Mouse (Mus musculus): ENCODE data around the gene Utp20. TPM values are rescaled to one million over a fixed set of nuclear protein-coding genes. Genes with fewer than 3 reads are reported as not detected.
A peak's percentile ranks its signal among the peaks of the same experiment; 100 is the strongest.
"Not testable (repeated sequence)": the region's sequence is repeated elsewhere in the genome, so short reads cannot be mapped to it uniquely, and the experiment has no call there.

Gene Utp20
- polyA plus RNA-seq, 1 experiment from 2014 or later, result 26.3 TPM

DNA sequence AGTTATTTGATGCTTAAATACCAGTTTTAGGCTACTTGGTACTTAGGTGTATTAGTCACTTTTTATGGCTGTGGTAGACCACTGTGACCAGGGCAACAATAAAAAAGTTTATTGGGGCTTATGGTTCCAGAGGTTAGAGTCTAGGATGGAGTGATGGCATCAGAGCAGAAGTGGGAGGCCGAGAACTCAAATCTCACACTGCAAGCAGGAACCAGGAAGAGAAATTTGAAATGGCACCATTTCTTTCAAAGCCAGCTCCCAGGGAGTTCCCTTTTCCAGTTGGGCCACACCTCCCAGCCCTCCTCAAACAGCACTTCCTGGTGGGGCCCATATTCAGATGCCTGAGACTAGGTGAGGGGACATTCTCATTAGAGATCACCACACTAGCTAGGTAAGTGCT, 86.8 kb downstream of the Utp20 start:
- ATAC-seq (no peak), DNase-seq (ENCODE audit: low read depth, low spot score) (no peak)
- no peaks in the 10 kb centered on the region for H3K27me3 ChIP-seq
- in situ Hi-C loops (cut with MboI; ENCODE audit: low pct_unique_long_range_greater_than_20kb), result no loop called here
- CTCF ChIA-PET, result interaction anchor here (0.8 kb wide), 1 partner anchor 10 kb away, joined by 5 read pairs; no protein-coding TSS in a partner anchor
- no peak for TF ChIP-seq CTCF (IDR thresholded peaks at IDR 0.05)
- POLR2A ChIA-PET, result interaction anchor here (0.7 kb wide), 1 partner anchor 15 kb away, joined by 7 read pairs; no protein-coding TSS in a partner anchor

DNA sequence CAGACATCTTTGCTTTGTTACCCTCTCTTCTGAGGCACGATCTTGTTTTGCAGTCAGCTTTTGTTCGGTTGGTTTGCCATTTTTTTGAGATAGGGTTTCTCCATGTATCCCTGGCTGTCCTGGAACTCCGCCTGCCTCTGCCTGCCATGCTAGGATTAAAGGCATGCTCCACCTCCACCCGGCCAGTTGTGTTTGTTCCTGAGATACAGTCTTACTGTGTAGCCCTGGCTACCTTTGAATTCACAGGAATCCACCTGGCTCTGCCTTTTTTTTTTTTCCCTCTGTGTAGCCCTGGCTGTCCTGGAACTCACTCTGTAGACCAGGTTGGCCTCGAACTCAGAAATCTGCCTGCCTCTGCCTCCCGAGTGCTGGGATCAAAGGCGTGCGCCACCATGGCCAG, 87.5 kb downstream of the Utp20 start:
- POLR2A ChIA-PET, result interaction anchor here (0.7 kb wide), 1 partner anchor 14 kb away, joined by 7 read pairs; no protein-coding TSS in a partner anchor
- CTCF ChIA-PET, result interaction anchor here (0.8 kb wide), 1 partner anchor 11 kb away, joined by 5 read pairs; no protein-coding TSS in a partner anchor
- in situ Hi-C loops (cut with MboI; ENCODE audit: low pct_unique_long_range_greater_than_20kb); DNase-seq (ENCODE audit: low read depth, low spot score); H3K27me3 ChIP-seq; ATAC-seq: not testable (repeated sequence)

DNA sequence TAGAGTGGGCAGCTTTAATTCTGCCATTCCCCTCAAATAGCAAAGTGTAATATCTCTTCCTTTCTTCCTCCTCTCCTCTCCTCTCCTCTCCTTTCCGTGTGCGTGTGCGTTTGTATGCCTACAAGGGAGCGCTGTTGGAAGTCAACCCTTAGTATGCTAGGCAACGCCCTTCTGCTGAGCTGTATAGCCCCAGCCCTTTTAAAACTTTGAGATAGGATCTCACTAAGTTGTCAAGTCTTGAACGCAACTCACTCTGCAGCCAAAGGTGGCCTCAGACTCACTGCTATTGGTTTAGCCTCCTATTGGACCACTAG, 94.3 kb downstream of the Utp20 start:
- in situ Hi-C loops (cut with MboI; ENCODE audit: low pct_unique_long_range_greater_than_20kb), result no loop called here
- POLR2A ChIA-PET, result no interaction called here

DNA sequence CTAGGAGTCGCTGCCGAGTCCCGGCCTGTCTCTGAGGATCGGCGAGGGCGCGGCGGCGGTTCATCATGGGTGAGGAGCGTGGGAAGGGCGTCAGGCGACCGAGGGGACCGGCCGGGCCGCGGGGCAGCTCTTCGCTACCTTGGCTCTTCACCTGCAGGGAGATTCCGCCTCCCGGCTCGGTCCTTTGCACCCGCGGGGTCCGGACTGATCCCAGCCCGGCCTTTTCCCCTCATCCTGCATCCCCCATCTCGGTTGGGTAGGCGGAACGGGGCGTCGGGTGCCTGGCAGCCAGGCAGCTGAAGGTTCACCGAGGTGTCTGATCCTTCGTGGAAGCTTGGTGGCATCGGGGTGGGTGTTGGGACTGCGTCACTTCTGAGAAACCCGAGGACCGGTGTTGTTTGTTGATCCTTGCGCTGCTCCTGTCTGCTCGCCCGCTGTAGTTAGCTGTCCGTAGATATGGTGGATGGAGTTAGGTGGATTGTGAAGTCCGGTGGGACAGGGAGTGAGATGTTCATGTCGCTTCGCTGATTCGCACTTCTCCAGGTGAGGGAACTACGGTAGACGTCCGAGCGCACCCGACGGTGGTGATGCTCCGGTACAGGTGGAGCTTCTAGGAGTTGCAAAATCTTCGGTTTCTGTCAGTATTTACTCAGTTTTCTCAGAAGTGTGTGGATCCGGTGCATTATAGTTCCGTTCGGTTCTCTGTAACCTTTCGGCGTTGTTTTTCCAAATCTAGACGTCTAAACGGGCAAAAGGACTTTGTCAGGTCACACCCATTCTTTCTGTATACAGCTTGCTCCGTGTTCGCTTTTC, 94.9 kb downstream of the Utp20 start:
- DNase-seq (ENCODE audit: low read depth, low spot score), result no peak
- ChIA-PET CTCF (no interaction called here), POLR2A (interaction anchor here (0.6 to 0.7 kb wide), 2 partner anchors 204 to 228 kb away, joined by 3 read pairs; no protein-coding TSS in a partner anchor)
- no peak for TF ChIP-seq CTCF (IDR thresholded peaks at IDR 0.05)
- in situ Hi-C loops (cut with MboI; ENCODE audit: low pct_unique_long_range_greater_than_20kb), result no loop called here
- no peaks in the 10 kb centered on the region for H3K27me3 ChIP-seq
- peak; percentile 23 for ATAC-seq

More for the DNA sequence above, 94.3 kb downstream of the Utp20 start:
- TF ChIP-seq CTCF (IDR thresholded peaks at IDR 0.05), result no peak
- ATAC-seq (no peak), DNase-seq (ENCODE audit: low read depth, low spot score) (no peak)
- no peaks in the 10 kb centered on the region for H3K27me3 ChIP-seq
- CTCF ChIA-PET, result no interaction called here

DNA sequence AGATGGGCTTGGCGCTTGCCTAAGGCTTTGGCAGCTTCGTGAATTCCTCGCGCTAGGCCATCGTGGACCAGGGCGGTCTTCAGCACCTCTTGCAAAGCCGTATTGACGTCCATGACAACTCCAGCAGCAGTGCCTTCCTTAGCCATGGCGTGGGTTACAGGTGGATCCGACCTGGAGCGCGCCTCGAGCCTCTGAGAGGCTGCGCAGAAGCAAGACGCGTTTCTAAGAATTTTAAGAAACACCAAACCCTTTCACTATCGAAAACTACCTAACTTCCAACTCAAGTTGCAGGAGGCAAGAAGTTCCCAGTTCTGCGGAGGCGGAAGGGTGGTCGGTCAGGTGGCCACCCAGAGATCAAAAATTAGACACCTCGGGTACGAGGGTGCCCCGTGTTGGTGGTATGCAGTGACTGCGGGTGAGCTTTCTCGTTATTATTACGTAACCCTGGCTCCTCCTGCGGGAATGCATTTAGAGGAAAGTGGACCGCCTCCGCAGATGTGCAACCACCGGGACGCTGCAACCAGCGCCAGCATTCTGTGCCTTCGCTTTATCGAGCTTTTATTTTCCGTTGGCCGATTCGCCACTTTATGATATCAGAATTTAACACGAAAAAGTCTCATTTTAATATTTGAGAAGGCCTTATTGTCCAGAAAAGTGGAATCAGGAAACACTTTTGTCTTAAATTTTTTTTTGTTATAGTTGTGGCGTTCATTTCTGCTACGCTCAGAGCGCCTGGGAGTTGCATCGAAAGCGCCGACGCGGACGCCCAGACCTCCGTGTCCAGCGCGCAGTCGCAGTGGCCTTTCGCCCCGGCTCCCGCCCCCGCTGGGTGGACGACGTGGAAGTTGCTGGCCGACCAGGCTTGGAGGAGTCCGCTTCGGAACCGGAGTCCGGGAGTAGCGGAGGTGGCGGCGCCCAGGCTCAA, 95.8 kb downstream of the Utp20 start, which contains the start of gene Arl1:
Gene Arl1 (plus strand): TSS at position 288 of the 925 bp plus-strand sequence.
- DNase-seq (ENCODE audit: low read depth, low spot score) (peak; percentile 89), ATAC-seq (peak; percentile 94)
- TF ChIP-seq CTCF (IDR thresholded peaks at IDR 0.05), result no peak
- in situ Hi-C loops (cut with MboI; ENCODE audit: low pct_unique_long_range_greater_than_20kb), result no loop called here
- CTCF ChIA-PET, result no interaction called here
- POLR2A ChIA-PET, result interaction anchor here (0.6 to 0.7 kb wide), 4 partner anchors 94 to 1908 kb away, joined by 3 to 5 read pairs (median 4); no protein-coding TSS in a partner anchor
- no peaks in the 10 kb centered on the region for H3K27me3 ChIP-seq

DNA sequence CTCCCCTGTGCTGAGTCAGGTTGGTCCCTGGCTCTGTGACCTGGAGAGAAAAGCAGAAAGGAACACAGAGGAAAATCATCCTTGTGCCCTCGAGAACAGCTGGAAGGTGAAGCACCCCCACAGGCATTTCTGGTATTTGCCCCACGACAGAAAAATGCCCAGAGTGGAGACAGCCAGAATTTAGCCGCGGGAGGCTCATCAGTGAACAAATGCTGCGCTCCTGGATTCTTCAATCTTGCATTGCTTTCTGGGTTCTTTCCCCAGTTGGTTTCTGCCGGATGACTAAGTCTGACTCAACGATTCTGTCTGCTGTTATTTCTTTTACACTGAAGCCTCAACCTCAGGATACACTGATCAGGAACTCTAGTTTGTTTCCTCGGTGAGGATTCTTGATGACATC, 98.4 kb downstream of the Utp20 start:
- H3K27me3 ChIP-seq, result no peaks in the 10 kb centered on the region
- DNase-seq (ENCODE audit: low read depth, low spot score), result no peak
- in situ Hi-C loops (cut with MboI; ENCODE audit: low pct_unique_long_range_greater_than_20kb), result loop anchor here (5.0 kb wide), 1 partner anchor 351 kb away; the partner anchor contains the start of genes Dram1 and Gnptab
- ATAC-seq, result no peak
- TF ChIP-seq CTCF (IDR thresholded peaks at IDR 0.05), result no peak
- ChIA-PET CTCF (interaction anchor here (1.3 kb wide), 1 partner anchor 14 kb away, joined by 3 read pairs; no protein-coding TSS in a partner anchor), POLR2A (no interaction called here)

DNA sequence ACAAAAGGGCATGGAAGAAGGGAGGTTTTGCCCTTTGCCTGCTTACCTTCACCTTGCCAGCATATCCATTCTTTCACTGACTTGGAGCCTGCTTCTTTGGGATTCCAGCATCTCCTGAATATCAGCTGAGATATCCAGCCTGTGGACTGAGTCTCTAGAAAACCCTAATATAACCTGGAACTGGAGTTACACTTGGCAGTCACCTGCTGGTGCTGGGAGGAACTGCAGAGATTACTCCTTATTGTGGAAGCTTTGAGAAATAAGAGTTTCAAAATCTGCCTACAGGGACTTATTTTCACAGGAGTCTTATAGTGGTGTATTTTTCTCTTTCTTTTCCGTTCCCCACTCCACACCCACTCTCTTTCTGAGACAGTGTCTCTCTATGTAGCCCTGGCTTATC, 99.5 kb downstream of the Utp20 start:
- peak; percentile 65 for TF ChIP-seq CTCF (IDR thresholded peaks at IDR 0.05)
- in situ Hi-C loops (cut with MboI; ENCODE audit: low pct_unique_long_range_greater_than_20kb), result loop anchor here (5.0 kb wide), 1 partner anchor 350 kb away; the partner anchor contains the start of genes Dram1 and Gnptab
- DNase-seq (ENCODE audit: low read depth, low spot score) (no peak), ATAC-seq (no peak)
- peaks cover 5% of the 10 kb centered on the region for H3K27me3 ChIP-seq
- POLR2A ChIA-PET, result no interaction called here
- CTCF ChIA-PET, result interaction anchor here (1.1 to 1.3 kb wide), 2 partner anchors 13 to 275 kb away, joined by 3 read pairs; no protein-coding TSS in a partner anchor

DNA sequence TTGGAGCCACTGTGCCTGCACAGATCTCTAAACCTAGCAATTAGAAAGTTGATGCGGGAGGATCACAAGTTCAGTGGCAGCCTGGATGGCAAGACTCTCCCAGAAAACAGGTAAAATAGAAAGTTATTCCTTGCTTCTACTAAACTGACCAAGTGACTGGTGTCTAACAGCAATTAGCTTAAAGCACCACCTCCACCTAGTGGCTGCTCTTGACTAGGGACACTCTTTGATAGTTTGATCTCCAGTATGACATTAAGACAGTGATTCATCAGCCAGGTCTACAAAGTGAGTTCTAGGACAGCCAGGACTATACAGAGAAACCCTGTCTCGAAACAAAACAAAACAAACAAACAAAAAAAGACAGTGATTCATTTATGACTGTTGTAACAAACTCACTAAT, 101.3 kb downstream of the Utp20 start:
- CTCF ChIA-PET, result interaction anchor here (1.1 kb wide), 1 partner anchor 340 kb away, joined by 3 read pairs; no protein-coding TSS in a partner anchor
- in situ Hi-C loops (cut with MboI; ENCODE audit: low pct_unique_long_range_greater_than_20kb), result loop anchor here (5.0 kb wide), 1 partner anchor 348 kb away; the partner anchor contains the start of genes Dram1 and Gnptab
- peak; percentile 60 for TF ChIP-seq CTCF (IDR thresholded peaks at IDR 0.05)
- peaks cover 18% of the 10 kb centered on the region for H3K27me3 ChIP-seq
- DNase-seq (ENCODE audit: low read depth, low spot score), result no peak
- POLR2A ChIA-PET, result no interaction called here
- no peak for ATAC-seq

DNA sequence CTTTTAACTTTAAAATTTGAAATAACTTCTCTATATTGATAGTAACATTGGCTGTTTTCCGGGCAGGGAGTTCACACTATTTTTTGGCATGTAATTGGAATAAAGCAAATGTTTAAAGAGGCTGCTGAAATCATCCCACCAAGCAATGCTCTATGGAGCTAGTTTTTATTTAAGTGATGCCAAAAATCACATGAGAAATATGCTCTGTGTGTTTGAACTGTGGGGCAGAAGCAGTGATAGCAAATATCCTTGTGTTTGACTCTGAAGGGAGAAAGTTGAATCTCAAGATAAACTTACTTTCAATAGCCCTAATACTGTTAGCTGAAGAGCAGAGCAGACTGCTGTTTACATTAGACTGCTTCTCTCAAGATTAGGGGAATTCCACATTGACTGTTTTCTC, 107.0 kb downstream of the Utp20 start:
- ATAC-seq (no peak), DNase-seq (ENCODE audit: low read depth, low spot score) (no peak)
- POLR2A ChIA-PET, result no interaction called here

DNA sequence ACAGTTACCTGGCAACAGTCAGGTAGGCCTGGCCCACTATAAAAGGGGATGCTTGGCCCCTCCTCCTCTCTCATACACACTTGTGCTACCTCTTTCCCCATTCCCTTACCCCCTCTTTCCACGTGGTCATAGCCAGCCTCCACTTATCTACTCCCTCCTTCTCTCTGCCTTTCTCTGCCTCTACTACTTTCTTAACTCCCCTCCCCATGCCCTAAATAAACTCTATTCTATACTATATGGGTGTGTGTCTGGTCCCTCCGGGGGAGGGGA, 108.9 kb downstream of the Utp20 start:
- DNase-seq (ENCODE audit: low read depth, low spot score) (no peak), ATAC-seq (no peak)
- no peak for TF ChIP-seq CTCF (IDR thresholded peaks at IDR 0.05)
- in situ Hi-C loops (cut with MboI; ENCODE audit: low pct_unique_long_range_greater_than_20kb), result no loop called here
- CTCF ChIA-PET, result no interaction called here
- H3K27me3 ChIP-seq, result peaks cover 14% of the 10 kb centered on the region
- POLR2A ChIA-PET, result no interaction called here

More for the DNA sequence above, 107.0 kb downstream of the Utp20 start:
- peaks cover 18% of the 10 kb centered on the region for H3K27me3 ChIP-seq
- no peak for TF ChIP-seq CTCF (IDR thresholded peaks at IDR 0.05)
- CTCF ChIA-PET, result no interaction called here
- in situ Hi-C loops (cut with MboI; ENCODE audit: low pct_unique_long_range_greater_than_20kb), result loop anchor here (5.0 kb wide), 1 partner anchor 167 kb away; no protein-coding TSS in a partner anchor

Data from Patski (cell line).